Mouse (Mus musculus): ENCODE results near the gene Tmprss9. TPM values are rescaled to one million over a fixed set of nuclear protein-coding genes. Genes with fewer than 3 reads are reported as not detected.
"Not testable (repeated sequence)": the region's sequence is repeated elsewhere in the genome, so short reads cannot be mapped to it uniquely, and the experiment has no call there.

The Tmprss9 gene
- not detected in 2 replicates for total RNA-seq (2021)
- long read RNA-seq, partial matches to known transcripts: 0 of 1 reads
- long read RNA-seq, other reads (novel, unspliced or antisense): 1 of 1 reads

GRCm38 (mm10) chr10:80871581-80871980 lies at the start of gene Tmprss9:
Gene Tmprss9 (plus strand): TSS chr10:80871848.
- no peak for DNase-seq

GRCm38 (mm10) chr10:80821991-80822390 lies 49.7 kb upstream of the Tmprss9 start:
- no peak for DNase-seq

GRCm38 (mm10) chr10:80822528-80822927 lies 49.1 kb upstream of the Tmprss9 start:
- no peak for DNase-seq

- DNase-seq: no peak
These were observed 48.3 kb upstream of the Tmprss9 start for GRCm38 (mm10) chr10:80823316-80823715.

- DNase-seq: no peak
These were observed 47.6 kb upstream of the Tmprss9 start for GRCm38 (mm10) chr10:80823847-80824643.

GRCm38 (mm10) chr10:80824827-80825226 lies 46.8 kb upstream of the Tmprss9 start:
- no peak for DNase-seq

GRCm38 (mm10) chr10:80826151-80827062 lies 45.2 kb upstream of the Tmprss9 start, which contains the start of gene Oaz1:
Gene Oaz1 (plus strand): TSS chr10:80826656.
- DNase-seq: peak; percentile 96

GRCm38 (mm10) chr10:80827063-80827869 lies 44.4 kb upstream of the Tmprss9 start:
- DNase-seq: no peak

GRCm38 (mm10) chr10:80827870-80828420 lies 43.7 kb upstream of the Tmprss9 start:
- DNase-seq: no peak

GRCm38 (mm10) chr10:80828587-80828986 lies 43.1 kb upstream of the Tmprss9 start:
- not testable (repeated sequence) for DNase-seq

- no peak for DNase-seq
These were observed 42.0 kb upstream of the Tmprss9 start for GRCm38 (mm10) chr10:80829359-80830278.

GRCm38 (mm10) chr10:80831136-80831535 lies 40.5 kb upstream of the Tmprss9 start:
- peak; percentile 60 for DNase-seq

- no peak for DNase-seq
These were observed 38.8 kb upstream of the Tmprss9 start for GRCm38 (mm10) chr10:80832818-80833217.

GRCm38 (mm10) chr10:80835617-80836016 lies 36.0 kb upstream of the Tmprss9 start:
- DNase-seq: no peak

GRCm38 (mm10) chr10:80836949-80837379 lies 34.7 kb upstream of the Tmprss9 start:
- DNase-seq: no peak

GRCm38 (mm10) chr10:80837827-80838226 lies 33.8 kb upstream of the Tmprss9 start:
- no peak for DNase-seq

GRCm38 (mm10) chr10:80838346-80838912 lies 33.2 kb upstream of the Tmprss9 start:
- DNase-seq: peak; percentile 46

- DNase-seq: no peak
These were observed 31.8 kb upstream of the Tmprss9 start for GRCm38 (mm10) chr10:80839848-80840247.

GRCm38 (mm10) chr10:80841685-80842084 lies 30.0 kb upstream of the Tmprss9 start:
- DNase-seq: no peak

- no peak for DNase-seq
These were observed 29.3 kb upstream of the Tmprss9 start for GRCm38 (mm10) chr10:80842334-80842733.

Data from adrenal gland, postnatal 25 days (tissue).